Mouse (Mus musculus): ENCODE results near the gene Sdsl.
"Not testable (repeated sequence)": the region's sequence is repeated elsewhere in the genome, so short reads cannot be mapped to it uniquely, and the experiment has no call there.

Sdsl gene

DNA sequence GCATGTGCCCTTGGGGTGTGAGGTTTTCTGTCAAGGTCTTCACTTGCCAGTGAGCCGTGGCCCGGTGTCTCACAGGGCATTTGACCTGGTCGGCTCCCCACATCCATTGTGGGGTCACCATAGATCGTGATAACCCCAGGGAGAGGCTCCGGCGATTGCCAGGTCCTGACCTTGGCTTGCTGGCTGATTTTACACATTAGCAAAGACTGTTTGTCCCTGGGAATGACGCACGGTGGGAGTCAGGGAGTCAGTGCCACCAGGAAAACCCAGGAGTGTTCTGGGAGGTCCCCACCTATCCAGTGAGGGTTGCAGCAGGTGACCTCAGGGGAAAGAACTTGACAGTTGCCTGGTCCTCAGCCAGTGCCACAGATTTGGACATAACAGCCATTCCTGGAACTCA, at the start of gene Sdsl:
Gene Sdsl (minus strand): TSS at position 41 of the 400 bp plus-strand sequence.
- DNase-seq, result no peak

DNA sequence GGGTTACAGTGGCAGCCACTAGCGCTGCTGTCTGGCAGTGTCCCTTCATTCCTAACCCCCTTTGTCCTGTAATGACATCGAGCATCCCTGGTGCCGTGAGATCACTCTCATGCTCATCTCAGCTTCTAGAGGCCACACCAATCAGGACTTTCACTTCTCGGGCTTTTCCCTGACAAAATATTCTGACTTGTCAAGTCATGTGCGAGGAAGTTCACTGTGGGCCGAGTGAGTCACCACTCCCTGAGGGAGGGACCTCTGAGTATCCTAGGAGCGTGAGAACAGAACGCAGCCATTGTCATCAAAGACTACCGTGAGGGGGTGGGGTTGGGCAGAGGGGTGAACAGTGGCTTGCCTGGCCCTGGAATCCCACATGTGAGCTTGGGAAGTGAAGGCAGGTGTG, 44.9 kb upstream of the Sdsl start:
- no peak for DNase-seq

DNA sequence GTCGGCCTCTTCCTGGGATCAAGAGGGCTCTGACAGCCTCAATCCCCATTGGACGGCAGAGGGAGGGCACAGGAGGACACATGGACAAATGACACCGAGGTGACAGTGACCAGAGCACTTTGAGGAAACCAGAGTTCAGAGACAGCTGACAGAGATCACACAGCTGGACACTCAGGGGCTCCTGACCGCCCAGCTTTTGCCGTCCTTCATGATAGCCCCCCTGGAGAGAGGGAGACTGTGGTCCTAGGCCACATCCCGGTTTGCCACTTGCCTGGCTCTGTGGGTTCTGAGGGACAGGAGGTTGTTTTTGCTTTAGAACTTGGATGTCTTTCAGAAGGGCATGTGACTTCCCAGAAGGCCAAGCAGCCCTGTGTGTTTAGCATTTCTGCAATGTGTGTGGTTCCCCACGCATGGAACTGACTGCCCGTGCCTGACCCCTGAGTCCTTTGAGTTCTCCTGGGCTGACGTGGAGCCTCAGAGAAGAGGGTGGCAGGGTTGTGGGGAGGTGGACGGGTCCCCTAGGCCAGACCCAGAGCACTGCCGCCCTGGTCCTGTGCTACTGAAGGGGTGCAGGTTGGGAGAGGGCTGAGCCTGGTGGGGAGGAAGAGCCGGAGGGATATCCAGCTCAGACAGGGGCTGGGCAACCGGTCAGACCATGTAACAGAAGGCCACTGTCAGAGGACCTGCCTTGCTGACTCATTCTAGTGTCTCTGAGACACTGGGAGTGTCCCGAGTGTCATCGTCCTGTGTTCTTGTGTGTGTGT, 43.8 kb upstream of the Sdsl start:
- no peak for DNase-seq

DNA sequence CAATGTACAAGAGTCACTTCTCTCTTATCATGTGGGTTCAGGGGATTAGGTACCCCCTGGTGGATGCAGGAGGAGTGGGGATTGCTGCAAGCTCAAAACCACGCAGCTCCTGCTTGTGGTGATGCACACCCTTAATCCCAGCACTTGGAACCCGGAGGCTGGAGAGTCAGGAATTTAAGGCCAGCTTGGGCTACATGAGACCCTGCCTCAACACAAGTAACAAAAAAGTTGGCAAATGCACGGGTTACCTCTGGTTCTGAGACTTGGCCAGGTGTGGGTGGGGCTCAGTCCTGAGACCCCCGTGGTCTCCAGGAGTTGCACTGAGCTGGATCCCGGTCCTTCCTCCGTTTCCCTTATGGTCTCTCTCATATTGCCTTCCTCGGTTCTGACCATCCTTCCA, 42.8 kb upstream of the Sdsl start:
- no peak for DNase-seq

DNA sequence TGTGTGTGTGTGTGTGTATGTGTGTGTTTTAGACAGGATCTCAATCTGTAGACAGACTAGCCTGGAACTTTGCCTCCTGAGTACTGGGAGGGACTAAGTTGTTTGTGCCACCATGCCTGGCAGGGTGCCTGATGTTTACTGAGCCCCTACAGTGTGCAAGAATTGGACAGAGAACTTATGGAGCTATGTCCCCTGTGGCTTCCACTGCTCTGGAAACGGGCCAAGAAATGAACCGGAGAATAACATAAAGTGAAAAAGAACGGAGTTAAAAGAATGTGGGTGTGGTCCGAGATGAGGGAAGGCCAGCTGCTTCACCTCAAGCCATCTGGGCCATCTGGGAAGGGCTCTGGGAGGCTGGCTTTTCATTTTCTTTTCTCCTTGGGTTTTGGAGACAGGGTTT, 42.1 kb upstream of the Sdsl start:
- DNase-seq, result no peak

DNA sequence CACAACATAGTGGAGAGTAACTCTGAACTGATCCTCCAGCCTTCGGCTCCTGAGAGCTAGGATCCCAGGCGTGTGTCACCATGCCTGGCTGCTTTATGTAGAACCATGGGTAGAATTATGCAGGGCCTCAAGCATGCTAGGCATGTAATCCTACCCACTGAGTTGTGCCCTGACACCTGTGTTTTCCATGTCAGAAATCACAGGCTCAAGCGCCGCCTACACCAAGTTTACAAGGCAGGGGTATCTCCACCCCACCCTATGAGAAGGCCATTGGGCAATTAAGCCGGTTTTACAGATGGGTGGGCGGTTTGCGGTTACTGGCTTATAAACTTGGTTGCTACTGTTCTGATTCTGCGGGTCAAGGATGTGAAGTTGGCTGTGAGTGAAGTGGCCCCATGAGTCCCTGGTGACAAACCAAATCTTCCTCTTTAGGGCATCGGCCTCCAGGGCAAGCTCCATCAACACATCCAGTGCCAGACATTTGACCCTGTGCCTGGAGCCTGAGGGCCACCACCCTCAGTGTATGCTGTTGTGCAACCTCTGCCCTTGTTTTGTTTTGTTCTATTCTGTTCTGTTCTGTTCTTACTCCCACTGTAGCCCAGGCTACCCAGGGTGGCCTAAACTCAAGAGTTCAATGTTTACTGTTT, 41.5 kb upstream of the Sdsl start:
- DNase-seq, result no peak

DNA sequence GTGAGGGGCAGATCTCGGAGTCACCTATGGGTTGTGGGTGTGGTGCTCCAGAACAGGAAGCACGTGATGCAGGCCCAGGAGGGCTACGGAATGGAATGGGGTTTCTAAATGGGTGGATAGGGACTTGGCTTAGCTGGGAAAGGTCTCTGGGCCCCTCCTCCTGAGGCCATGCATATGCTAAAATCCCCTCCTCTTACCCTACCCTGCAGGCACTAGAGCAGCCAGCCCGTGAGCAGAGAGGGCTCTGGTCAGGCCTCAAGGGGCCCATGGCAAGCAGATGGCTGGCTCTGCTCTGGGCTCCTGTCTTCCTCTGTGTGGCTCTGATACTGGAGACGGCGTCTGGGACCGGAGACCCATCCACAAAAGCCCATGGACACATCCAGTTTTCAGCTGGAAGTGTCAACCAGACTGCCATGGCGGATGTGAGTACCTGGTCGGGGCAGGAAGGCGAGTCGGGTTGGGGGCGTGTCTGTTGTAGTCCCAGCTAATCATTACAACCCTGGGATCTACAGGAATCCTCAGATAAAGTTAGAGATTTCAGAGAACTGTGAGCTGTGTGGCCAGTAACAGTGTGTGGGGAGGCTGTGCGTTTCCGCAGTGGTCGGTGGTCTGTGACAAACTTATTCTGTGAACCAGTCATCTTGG, 40.4 kb upstream of the Sdsl start:
- DNase-seq, result no peak

DNA sequence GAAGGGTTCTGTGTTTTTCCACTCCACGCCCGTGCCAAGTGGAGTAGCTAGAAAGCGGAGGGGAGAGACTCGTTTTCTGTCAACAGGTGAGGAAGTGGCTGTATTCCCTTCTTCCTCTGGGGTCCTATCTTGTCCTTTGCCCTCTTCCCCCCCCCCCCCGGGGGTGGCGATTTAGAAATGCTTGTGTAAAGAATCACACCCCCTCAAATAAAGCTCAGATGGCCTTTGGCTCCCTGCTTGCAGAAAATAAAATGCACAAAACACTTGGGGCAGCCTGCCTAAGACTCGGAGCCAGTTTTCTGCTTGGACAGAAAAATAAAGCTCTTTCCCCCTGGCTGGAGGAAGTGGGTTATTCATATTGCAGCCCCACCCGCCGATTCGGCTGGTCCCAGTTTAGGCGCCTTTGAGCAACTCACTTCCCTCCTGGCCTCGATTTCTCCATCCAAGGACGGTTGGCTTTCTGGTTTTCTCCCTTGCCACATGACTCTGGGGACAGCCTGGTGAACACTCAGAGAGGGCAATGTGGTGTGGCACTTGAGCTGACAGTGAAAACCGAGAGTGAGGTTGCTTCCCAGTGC, 39.1 kb upstream of the Sdsl start:
- DNase-seq, result no peak

DNA sequence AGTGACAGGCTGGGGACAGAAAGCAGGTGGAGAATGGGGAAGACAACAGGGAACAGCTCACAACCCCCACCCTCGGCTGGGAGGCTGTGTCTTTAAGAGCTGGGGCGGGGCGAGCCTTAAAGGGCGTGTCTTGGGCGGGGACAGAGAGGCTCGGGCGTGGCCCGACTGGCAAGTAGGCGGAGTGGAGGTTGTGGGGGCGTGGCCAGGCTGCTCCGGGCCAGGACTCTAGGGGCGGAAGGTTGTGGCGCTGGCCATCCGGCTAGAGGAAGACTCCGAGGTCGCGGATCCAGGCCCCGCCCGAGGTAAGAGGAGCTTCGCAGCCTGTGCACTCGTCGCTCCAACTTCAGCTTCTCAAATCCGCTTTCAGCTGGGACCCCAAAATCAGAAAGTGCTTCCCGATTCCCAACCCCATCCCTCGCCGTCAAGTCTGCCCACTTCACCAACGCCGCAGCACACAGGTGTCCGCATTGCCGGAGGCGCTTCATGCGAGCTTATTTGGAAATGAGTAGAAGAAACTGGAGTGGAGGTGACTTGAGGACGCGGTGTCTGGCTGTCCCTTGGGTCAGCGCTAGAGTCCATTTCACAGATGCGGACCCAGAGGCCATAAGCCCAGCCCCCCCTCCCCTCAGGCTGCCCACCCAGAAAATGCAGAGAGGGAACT, 38.5 kb upstream of the Sdsl start, which contains the start of gene Slc8b1:
Gene Slc8b1 (plus strand): TSS at position 187 of the 661 bp plus-strand sequence.
- peak; percentile 84 for DNase-seq

DNA sequence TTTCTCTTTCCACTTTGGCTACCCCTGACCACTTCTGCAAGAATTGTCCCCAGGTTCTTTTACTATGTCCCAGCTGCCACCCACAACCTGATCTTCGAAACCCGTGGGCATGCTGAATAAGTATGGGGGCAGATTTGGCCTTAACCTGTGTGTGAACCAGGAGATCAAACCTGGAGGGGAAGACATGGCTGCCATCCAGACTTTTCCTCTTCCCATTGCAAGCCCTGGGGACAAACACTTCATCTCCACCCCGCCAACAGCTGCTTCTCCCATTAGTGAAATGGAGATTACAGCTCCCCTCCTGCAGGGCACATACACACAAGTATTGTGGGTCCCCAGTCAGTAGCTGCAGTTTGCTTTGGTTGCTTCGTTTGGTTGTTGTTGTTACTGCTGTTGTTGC, 34.7 kb upstream of the Sdsl start:
- no peak for DNase-seq

DNA sequence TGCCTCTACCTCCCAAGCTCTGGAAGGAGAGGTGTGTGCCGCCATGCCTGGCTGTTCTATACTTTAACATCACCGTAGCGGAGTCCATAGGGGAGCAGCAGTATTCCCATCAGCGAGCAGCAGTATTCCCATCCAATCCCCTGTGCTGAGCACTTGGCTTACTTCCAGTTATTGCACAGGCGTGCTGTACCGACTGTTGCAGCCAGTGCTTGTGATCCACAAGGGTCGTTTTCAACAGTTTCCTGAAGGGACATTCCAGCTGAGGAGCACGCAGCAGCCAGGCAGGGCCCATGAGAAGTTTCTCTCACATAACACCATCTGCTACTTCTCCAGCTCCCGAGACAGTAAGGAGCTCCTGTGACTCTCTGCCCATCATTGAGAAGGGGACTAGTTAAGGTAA, 33.9 kb upstream of the Sdsl start:
- no peak for DNase-seq

DNA sequence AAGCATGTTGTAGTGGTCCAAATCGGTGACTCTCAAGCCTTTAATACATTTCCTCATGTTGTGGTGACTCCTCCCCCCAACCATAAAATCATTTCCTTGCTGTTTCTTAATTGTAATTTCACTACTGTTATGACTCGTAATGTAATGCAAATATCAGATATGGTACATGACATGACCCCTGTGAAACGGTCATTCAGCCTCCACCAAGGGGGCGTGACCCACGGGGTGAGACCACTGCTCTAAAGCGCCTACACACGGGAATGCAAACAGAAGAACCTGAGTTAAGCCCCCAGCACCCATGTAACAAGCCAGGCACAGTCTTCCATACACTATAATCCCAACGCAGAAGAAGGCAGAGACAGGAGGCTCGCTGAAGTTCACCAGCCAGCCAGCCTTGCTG, 33.2 kb upstream of the Sdsl start:
- DNase-seq, result no peak

DNA sequence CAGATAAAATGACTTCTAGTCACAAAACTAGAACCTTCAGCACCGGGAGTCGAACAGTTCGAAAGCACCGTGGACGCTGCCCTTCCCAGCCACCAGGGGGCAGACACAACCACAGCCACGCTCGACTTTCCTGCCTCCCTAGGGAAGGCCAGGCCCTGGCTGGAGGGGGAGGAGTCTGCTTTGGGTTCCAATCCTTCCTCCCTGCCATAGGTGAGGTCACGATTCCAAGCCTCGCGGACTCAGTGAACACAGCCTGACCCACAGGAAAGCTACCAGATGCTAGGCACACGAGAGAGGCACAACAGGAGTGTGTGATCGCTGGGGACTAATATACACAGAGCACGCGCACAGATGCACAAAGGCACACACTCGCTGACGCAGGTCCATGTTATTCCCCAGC, 32.8 kb upstream of the Sdsl start:
- DNase-seq, result peak; percentile 54

DNA sequence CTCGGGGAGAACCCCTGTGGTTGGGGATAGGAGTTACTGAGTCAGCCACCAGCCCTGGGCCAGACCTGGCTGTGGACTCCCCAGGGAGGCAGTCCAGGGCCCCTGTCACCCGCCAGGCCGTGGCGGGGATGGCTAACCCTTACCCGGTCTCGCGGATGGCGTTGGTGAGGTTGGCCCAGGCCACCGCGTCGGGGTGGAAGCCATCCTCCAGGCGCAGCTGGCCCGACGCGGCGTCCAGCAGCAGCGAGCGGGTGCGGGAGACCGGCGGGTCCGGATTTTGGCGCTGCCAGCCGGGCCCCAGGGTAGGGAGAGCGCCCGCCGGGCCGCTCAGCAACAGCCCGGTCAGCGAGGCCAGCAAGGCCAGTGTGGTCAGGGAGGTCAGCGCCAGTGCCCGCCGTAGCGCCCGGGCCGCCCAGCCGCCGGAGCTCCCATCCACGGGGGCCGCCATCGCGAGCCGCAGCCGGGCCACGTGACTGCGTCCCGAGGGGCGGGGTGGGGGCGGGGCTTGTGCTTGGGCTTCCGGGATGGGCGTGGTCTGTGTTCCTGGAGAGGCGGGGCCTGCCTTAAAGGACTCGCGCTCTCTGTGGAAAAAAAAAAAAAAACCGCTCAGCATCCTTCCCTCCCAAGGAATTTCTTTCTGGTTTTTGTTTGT, 30.7 kb upstream of the Sdsl start, which contains the start of gene Plbd2:
Gene Plbd2 (minus strand): TSS at position 482 of the 652 bp plus-strand sequence.
- peak; percentile 84 for DNase-seq

DNA sequence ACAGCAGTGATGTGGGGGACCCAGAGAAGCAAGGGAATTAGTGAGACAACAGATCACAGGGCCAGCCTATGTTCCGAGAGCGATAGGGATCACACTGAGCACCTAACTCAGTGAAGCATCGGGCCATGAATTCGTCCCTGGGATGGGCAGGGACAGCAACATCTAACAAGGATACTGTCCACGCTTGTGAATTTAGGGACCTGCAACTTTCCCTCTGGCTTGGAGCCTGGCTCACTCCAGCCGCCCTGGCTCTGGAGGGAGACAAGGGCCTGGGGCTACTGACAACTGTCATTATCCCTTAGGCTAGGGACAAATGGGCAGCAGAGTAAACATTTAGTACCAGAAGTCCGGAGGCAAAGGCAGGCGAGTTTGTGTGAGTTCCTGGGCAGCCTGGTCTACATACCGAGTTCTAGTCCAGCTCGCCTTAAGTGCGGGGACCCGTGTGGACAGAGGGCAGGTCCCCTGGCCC, 30.1 kb upstream of the Sdsl start:
- DNase-seq, result no peak

DNA sequence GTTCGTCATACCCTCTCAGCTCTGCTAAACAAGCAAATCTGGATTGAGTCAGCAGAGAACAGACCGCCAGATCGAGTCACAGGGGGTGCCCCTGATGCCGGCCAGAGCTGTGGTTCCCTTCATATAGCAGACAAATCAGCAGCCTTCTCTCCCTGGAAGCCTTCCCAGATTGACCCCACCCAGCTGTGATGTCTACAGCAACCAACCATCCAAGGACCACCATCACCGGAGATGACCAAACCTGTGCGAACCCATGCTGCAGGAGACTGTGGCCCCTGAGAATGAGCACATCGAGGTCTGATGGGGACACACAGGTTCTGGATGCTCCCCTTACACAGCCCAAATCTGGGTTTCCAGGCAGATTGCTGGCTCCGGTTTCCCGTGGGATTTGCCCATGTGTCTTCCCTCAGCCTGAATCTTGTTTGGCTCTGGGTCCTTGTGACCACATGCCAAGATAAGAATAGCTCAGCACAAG, 29.6 kb upstream of the Sdsl start:
- DNase-seq, result no peak

DNA sequence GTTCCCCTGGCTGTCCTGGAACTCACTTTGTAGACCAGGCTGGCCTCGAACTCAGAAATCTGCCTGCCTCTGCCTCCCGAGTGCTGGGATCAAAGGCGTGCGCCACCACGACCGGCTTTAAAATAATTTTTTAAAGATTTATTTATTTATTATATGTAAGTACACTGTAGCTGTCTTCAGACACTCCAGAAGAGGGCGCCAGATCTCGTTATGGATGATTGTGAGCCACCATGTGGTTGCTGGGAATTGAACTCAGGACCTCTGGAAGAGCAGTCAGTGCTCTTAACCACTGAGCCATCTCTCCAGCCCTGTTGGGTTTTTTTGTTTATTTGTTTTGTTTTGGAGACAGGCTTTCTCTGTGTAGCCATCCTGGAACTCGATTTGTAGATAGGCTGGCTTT, 28.0 kb upstream of the Sdsl start:
- DNase-seq, result not testable (repeated sequence)

DNA sequence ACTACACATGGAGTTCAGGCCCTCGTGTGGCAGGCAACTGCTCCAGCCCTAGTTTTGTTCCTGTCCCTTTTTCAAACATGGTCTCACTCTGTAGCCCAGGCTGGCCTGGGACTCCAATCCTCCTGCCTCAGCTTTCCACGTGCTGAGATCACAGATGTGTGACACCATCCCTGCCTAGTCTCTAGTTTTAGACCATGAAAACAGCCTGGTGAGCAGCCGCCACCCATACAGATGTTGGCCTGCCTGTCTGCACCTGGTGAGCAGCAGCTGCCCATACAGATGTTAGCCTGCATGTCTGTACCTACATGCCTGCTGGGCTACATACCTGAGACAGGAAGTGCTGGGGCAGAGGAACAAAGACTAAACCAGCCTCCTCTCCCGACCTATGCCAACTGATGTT, 26.6 kb upstream of the Sdsl start:
- no peak for DNase-seq

DNA sequence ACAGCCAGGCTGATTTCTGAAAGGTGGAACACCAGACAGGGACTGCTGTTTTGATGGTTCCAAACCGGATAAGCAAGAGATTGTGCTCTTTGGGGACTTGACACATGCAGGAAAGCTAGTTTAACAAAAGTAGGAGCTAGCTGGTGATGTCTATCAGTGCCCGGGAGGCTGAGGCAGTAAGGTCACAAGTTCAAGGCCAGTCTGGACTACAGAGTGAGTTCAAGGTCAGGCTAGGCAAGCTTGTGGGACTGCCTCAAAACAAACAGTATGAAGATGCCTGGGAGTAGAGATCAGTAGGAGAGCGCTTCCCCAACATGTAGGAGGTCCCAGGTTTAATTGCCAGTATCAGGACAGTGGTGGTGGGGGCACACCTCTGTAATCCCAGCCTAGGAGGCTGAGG, 24.5 kb upstream of the Sdsl start:
- DNase-seq, result no peak

DNA sequence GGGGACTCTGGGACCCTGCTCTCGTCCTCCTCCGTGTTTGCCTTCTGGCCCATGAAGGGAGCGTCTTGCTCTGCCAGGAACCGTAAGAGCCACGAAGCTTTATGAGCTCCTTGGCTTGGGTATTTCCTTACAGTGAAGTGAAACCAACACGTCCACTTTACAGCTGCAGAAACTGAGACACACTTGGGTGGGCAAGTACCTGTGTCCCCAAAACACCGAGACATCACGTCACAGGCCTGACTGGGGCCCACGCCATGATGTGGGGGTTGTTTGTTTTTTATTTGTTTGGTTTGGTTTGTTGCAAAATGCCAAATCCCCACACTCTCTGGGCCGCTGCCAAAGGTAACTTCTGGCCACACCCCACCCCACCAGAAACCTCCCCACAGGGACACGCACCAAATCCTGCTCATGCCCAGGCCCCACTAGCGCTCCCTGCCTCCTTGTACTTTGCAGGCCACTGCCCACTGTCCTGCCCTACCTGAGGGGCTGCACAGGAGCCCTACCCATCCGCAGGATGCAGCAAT, 23.2 kb upstream of the Sdsl start:
- DNase-seq, result no peak

DNA sequence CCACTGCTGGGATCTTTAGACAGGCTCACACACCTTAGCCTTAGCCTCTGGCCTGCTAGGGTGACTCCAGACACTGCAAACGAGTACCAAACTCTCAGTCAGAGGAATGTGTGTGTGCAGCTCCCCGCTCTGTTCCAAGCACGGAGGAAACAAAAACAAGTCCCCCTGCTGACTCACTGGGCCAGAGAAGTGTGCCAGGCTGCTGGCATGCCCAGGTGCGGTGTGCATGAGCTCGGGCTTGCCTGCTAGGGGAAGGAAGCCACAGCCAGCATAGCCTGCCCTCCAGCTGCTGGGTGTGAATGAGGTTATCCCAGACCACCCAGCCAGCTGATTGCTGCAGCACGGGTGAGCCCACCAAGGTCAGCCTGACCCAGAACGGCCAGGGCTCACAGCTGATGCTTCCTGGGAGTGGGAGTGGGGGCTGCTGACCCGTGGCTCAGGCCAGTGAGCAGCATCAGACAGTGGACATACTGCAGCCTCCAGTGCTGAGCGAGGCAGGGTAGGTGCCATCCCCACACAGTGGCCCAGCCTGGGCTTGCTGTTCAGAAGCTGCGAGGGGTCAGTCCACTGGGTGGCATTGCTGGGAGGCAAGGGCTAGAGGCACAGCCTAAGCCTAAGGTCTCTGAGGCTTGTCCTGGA, 22.6 kb upstream of the Sdsl start:
- DNase-seq, result no peak
